Mouse (Mus musculus) heart, adult 2 months (tissue): Measurements from ENCODE around the gene Ddx42.

Experiments
- CTCF ChIP-seq: fragments of 200-600 bp; IDR thresholded peaks from 2 replicates; pipeline ENCODE4 v1.8.1; 2022; ENCODE audit warnings: antibody characterized with exemption, mild to moderate bottlenecking, moderate library complexity
- EP300 ChIP-seq: fragments of 200-500 bp; IDR thresholded peaks from 2 replicates; pipeline ENCODE4 v1.6.1; 2011; ENCODE audit warnings: low read depth, low read length, control low read depth; ENCODE audit not compliant: insufficient read depth
- POLR2A ChIP-seq: fragments of 200-500 bp; IDR thresholded peaks from 2 replicates; pipeline ENCODE4 v1.6.1; 2011; ENCODE audit warnings: mild to moderate bottlenecking, low read depth, low read length, control low read depth; ENCODE audit not compliant: insufficient read depth

- no peak for TF ChIP-seq CTCF
- TF ChIP-seq POLR2A = no peak
- TF ChIP-seq EP300 = no peak
These were observed 15.2 kb upstream of the Ddx42 start for GRCm38 (mm10) chr11:106201337-106202122.
